Mouse (Mus musculus) forebrain, embryonic 13.5 days (tissue): ENCODE measurements around the gene Erp29. TPM values are rescaled to one million over a fixed set of nuclear protein-coding genes. Genes with fewer than 3 reads are reported as not detected.

Experiments used
- ATAC-seq: fragments of 200-750 bp; cut with Nextera tagmentation; 2 replicates; pipeline ENCODE4 v1.8.0; 2017
- H3K27ac ChIP-seq: fragments of 300-500 bp; sonication (generic); 2 replicates; pipeline ENCODE4 v1.5.1; 2015; ENCODE audit warnings: inconsistent platforms, mild to moderate bottlenecking, moderate library complexity
- H3K27me3 ChIP-seq: fragments of 300-500 bp; sonication (generic); 2 replicates; pipeline ENCODE4 v1.6.1; 2015; ENCODE audit warnings: mild to moderate bottlenecking, inconsistent platforms
- H3K36me3 ChIP-seq: fragments of 300-500 bp; sonication (generic); 2 replicates; pipeline ENCODE4 v1.6.1; 2015; ENCODE audit warnings: mild to moderate bottlenecking, inconsistent platforms; ENCODE audit not compliant: poor library complexity, severe bottlenecking
- H3K4me1 ChIP-seq: fragments of 300-500 bp; sonication (generic); 2 replicates; pipeline ENCODE4 v1.6.1; 2015; ENCODE audit warnings: inconsistent platforms
- H3K4me2 ChIP-seq: fragments of 300-500 bp; sonication (generic); 2 replicates; pipeline ENCODE4 v1.6.1; 2015; ENCODE audit warnings: inconsistent platforms, mild to moderate bottlenecking, moderate library complexity
- H3K4me3 ChIP-seq: fragments of 300-500 bp; sonication (generic); 2 replicates; pipeline ENCODE4 v1.5.1; 2015; ENCODE audit warnings: mild to moderate bottlenecking, inconsistent platforms
- H3K9ac ChIP-seq: fragments of 300-500 bp; sonication (generic); 2 replicates; pipeline ENCODE4 v1.6.1; 2015; ENCODE audit warnings: mild to moderate bottlenecking, inconsistent platforms
- H3K9me3 ChIP-seq: fragments of 300-500 bp; sonication (generic); replicated peaks from 2 replicates; pipeline ENCODE4 v1.6.1; 2016; ENCODE audit warnings: inconsistent platforms
- WGBS: fragments of 180-500 bp; shearing (Covaris S2); methylation state at CpG from one replicate; pipeline ENCODE4 v1.1.7; 2015; 5-methylcytosine and 5-hydroxymethylcytosine counted together
- polyA plus RNA-seq: library from polyadenylated mRNA; unstranded; fragments of >200 nt; fragmentation: Nextera tagmentation; extraction: Ambion mirVana; gene quantifications from 2 replicates; pipeline ENCODE4 v1.2.1, GENCODE M21; 2015

The Erp29 gene
- polyA plus RNA-seq, 1 experiment from 2014 or later, result 130 TPM

GRCm38 (mm10) chr5:121384757-121385460 is 67.4 kb downstream of the Erp29 start:
- WGBS, result 2% methylated on average over 42 of the region's 47 CpGs
- Histone ChIP-seq H3K27ac (peak overlapping the region; percentile 81), H3K4me1 (peaks cover 20% of the 10 kb centered on the region), H3K9ac (peak overlapping the region; percentile 87), H3K9me3 (0 out of 2 replicates have a peak, but pooled peaks cover 6% of the 10 kb centered on the region), H3K4me2 (peak overlapping the region; percentile 74), H3K4me3 (peak overlapping the region; percentile 77), H3K27me3 (peaks cover 6% of the 10 kb centered on the region), H3K36me3 (peaks cover 30% of the 10 kb centered on the region)
- peak; percentile 79 for ATAC-seq

GRCm38 (mm10) chr5:121383857-121384756 is 68.2 kb downstream of the Erp29 start:
- Histone ChIP-seq H3K9me3 (0 out of 2 replicates have a peak, but pooled peaks cover 6% of the 10 kb centered on the region), H3K4me2 (peak overlapping the region; percentile 74), H3K4me1 (peaks cover 20% of the 10 kb centered on the region), H3K36me3 (peaks cover 38% of the 10 kb centered on the region), H3K9ac (peak overlapping the region; percentile 87), H3K27me3 (peaks cover 6% of the 10 kb centered on the region), H3K4me3 (peak overlapping the region; percentile 77), H3K27ac (0 out of 2 replicates have a peak overlapping the region, but pooled peaks have one; percentile 81)
- WGBS, result 39% methylated on average over 10 of the region's 10 CpGs
- ATAC-seq, result no peak

- peaks cover 66% of the 10 kb centered on the region for H3K36me3 ChIP-seq
- 95% methylated on average over 2 of the region's 2 CpGs for WGBS
Measured at GRCm38 (mm10) chr5:121380692-121381091, 71.6 kb downstream of the Erp29 start.

GRCm38 (mm10) chr5:121378678-121379256 is 73.5 kb downstream of the Erp29 start:
- H3K9ac ChIP-seq, result no peak overlapping the region
- ATAC-seq, result no peak
- peaks cover 82% of the 10 kb centered on the region for H3K36me3 ChIP-seq
- no peak overlapping the region for H3K4me3 ChIP-seq
- H3K4me1 ChIP-seq, result peaks cover 10% of the 10 kb centered on the region
- H3K27me3 ChIP-seq, result no peaks in the 10 kb centered on the region
- 0 out of 2 replicates have a peak, but pooled peaks cover 6% of the 10 kb centered on the region for H3K9me3 ChIP-seq
- 92% methylated on average over 13 of the region's 13 CpGs for WGBS
- H3K27ac ChIP-seq, result no peak overlapping the region
- no peak overlapping the region for H3K4me2 ChIP-seq

More at GRCm38 (mm10) chr5:121380692-121381091, 71.6 kb downstream of the Erp29 start:
- peaks cover 20% of the 10 kb centered on the region for H3K4me1 ChIP-seq
- no peak overlapping the region for H3K9ac ChIP-seq
- no peaks in the 10 kb centered on the region for H3K27me3 ChIP-seq
- H3K27ac ChIP-seq, result no peak overlapping the region
- H3K9me3 ChIP-seq, result 0 out of 2 replicates have a peak, but pooled peaks cover 6% of the 10 kb centered on the region
- H3K4me3 ChIP-seq, result no peak overlapping the region
- no peak for ATAC-seq
- no peak overlapping the region for H3K4me2 ChIP-seq

Other genes with a start within 250 kb of the Erp29 start
- gene Rpl6, start 248.0 kb downstream of the Erp29 start, polyA plus RNA-seq, result 466 and 500 TPM in 2 replicates
- 12.6 and 13.4 TPM in 2 replicates for gene Hectd4, start 232.3 kb downstream of the Erp29 start, polyA plus RNA-seq
- 111 and 117 TPM in 2 replicates for gene Trafd1, start 66.9 kb downstream of the Erp29 start, polyA plus RNA-seq
- 46.7 and 52.2 TPM in 2 replicates for gene Naa25, start 54.6 kb downstream of the Erp29 start, polyA plus RNA-seq
- 1.8 TPM in 2 replicates for gene Tmem116, start 613 bp downstream of the Erp29 start, polyA plus RNA-seq
- gene Adam1b, start 50.9 kb upstream of the Erp29 start, polyA plus RNA-seq, result not detected in 2 replicates
- 3.1 and 3.8 TPM in 2 replicates for gene Adam1a, start 93.0 kb upstream of the Erp29 start, polyA plus RNA-seq
- gene Gm42878, start 93.0 kb upstream of the Erp29 start, polyA plus RNA-seq, result not detected in 2 replicates
- 53.0 and 57.0 TPM in 2 replicates for gene Mapkapk5, start 93.4 kb upstream of the Erp29 start, polyA plus RNA-seq
- gene Aldh2, start 141.3 kb upstream of the Erp29 start, polyA plus RNA-seq, result 80.8 and 98.1 TPM in 2 replicates
- gene Acad12, start 166.4 kb upstream of the Erp29 start, polyA plus RNA-seq, result 1.0 TPM in 2 replicates
- 0.87 and 1.8 TPM in 2 replicates for gene Acad10, start 208.0 kb upstream of the Erp29 start, polyA plus RNA-seq
- 40.9 and 42.7 TPM in 2 replicates for gene Brap, start 208.1 kb upstream of the Erp29 start, polyA plus RNA-seq